Mouse (Mus musculus) G1E-ER4 (cell line): Measurements from ENCODE around the gene Ipp. TPM values are rescaled to one million over a fixed set of nuclear protein-coding genes. Genes with fewer than 3 reads are reported as not detected.

ENCODE experiments used
- GATA1 ChIP-seq: IDR thresholded peaks from one replicate; pipeline ENCODE4 v1.8.0; 2012; ENCODE audit warnings: low read length, inconsistent platforms
- polyA plus RNA-seq: library from polyadenylated mRNA; stranded (reverse); fragments of >175 nt; gene quantifications from 2 replicates; pipeline ENCODE4 v1.2.3, GENCODE M21; 2012

Ipp gene
- polyA plus RNA-seq, 1 experiment = 2.1 TPM

DNA sequence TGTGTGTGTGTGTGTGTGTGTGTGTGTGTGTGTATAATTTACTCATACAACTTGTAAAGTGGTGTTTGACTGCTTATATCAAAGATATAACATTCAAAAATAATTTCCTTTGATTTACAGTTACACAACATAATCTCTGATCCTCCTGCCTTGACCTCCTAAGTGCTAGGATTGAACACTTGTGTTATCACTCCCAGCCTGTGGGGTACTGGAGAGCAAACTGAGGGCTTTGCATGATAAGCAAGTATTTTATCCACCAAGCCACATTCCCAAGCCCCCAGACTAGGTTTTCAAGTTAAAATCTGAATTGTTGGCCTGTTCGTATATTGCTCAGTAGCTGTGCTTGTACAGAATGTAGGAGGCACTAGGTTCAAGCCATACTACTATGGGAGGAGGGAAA lies 43.1 kb downstream of the Ipp start:
- TF ChIP-seq GATA1 = no peak

DNA sequence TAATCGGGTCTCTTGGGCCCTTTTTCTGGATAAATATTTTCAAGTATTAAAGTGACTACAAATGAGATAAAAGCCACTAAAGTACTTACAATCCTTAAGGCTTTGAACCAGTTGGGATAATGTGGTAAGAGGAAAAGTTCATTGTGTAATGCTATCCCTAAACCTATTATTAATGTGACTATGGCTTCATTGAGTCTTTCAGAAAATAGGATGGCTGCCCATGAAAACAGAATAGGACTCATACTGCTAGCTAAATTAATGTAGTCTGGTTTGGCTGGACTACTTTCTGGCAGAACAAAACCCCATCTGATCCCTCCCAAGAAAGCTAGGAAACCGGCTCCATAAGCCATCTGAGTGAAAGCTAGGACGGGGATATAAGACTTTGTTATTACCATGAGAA lies 45.7 kb downstream of the Ipp start:
- no peak for TF ChIP-seq GATA1

DNA sequence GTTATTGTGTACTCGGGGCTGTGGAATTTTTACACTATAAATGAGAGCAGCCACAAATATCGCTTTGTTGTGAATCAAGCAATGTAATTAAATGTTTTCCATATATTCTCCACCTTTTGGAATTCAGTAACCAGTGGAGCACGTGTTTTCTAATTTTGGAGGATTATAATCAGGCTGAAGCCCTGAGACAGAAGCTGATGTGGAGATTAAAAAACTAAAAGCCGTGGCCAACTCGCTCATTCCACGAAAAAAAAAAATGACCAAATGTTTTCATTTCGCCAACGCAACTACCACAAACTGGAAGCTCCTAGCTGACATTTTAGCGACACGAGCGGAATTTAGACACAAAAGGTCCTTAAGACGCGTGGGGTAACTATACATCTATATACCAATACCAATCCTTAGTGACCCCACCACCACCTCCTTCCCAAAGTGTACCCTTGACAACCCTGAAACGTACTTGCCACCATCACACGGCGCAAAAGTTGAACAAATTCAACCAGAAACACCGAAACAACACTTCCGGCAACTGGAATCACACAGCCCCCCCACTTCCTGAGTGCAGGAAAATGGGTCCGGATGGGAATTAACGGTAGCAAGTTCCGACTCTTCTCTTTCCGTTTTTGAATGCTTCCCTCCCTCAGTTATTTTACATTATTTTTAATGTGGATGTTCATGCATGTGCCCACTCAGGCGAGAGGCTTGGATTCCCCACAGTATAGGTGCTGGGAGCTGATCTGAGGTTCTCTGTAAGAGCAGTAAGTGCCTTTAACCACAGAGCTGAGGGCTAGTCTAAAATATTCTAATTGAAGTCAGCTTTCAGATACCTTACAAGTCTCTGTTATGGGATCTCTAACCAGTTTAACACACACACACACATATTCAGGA lies 48.3 kb downstream of the Ipp start, which contains the start of gene Tmem69:
Gene Tmem69 (minus strand): TSS at position 524 of the 888 bp plus-strand sequence.
- TF ChIP-seq GATA1 = no peak

DNA sequence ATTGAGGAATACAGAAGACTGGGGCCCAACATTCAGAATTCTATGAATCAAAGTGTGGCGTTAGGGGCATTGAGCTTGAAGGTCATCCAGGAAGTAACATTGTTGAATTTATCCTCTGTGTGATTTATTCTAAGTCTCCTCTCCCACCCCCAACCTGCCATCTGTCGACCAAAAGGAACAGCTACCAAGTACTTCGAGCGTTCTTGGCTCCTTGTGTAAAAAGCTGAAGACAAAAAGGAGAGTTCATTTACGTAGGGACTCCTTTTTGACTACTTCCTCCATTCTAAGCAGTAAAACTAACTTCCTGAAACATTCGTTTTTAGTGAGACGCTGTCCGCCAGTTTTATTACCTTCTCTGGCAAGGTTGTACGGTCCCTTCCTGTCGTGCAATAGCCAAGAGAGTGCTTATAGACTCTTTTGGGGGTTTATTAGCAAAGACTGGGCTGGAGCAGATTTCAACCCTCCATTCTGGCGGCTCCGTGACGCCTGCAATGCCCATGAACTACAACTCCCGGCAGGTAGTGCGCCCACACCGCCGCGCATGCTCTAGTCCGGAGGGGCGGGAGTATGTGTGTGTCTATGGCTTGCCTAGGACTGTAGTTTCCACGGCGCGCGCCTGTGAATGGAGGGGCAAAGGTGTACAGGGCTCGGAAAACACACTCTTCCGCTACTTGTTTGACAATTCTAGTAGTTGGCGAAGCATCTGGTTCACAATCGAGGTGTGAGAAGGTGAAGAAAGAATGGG lies 49.4 kb downstream of the Ipp start:
- TF ChIP-seq GATA1 = no peak

DNA sequence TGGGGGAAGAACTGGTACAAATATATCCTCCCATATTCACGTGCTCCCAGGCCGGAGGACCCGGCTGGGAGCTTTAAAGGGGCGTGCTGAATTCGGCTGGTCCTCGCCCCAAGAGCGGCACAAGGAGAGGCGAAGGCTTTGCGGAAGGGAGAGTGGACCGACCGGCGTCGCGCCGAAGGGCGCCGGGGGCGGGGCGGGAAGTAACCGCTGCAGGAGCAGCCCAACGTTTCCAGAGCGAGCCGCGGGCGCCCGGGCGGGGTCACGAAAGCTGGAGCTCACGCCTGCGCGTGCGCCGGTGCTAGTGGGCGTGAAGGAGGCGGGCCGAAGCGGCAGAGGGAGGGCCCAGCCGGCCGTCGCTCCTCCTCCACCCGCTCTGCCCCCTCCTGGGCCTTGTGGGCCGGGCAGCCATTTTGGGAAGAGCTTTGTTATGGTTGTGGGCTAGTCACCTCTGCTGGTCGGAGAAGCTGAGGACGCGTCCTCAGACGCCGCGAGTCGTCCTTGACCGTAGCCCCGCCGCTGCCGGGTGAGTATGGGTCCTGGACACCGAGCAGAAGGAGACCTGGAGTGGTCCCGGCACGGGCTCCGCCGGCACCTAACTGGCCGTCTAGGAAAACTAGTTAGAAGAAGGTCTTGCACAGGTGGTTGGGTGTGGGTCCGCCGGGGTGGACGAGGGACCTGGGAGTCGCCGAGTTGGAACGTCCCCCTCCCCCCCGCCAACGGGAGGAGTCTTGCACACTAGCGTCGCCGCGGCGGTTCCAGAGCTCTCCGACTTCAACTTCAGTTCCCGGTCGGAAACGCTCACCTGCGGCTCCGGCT lies 50.2 kb downstream of the Ipp start, which contains the start of gene Gpbp1l1:
Gene Gpbp1l1 (plus strand): TSS at position 353 of the 816 bp plus-strand sequence.
- no peak for TF ChIP-seq GATA1

DNA sequence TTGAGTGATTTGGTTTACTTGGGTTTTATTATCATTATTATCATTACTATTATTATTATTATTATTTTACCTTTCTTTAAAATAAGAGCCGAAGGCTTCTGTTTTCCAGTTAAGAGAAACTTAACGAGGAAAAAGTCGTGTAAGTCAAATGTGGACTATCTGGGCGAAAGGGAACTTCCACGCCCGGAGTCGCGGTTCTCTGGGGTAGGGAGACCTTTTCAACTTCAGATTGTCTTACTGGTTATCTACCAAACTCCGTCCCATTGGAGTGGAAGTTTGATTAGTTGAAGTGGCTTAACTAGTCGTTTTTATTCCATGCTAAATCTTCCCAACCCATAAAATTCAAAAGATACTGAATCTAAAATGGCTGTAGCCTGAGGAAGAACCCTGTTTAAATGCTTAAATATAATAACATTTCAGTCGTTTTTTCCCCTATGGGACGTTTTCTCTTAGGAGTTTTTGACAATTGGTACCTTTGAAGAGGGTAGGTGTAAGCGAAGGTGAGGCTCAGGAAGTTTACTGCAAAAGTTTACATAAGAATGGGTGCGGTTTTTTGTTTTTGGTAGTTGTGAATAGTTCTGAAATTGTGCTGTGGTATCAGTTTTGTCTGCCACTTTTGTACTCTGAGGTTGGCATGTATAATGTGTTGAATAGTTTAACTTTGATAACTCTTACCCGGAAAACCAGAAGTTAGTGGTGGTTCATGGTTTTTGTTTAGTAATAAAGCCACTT lies 51.0 kb downstream of the Ipp start:
- no peak for TF ChIP-seq GATA1

Other genes with a start within 250 kb of the Ipp start
- gene Mast2, start 43.4 kb upstream of the Ipp start, polyA plus RNA-seq = 45.7 and 72.6 TPM in 2 replicates
- 3.3 and 4.2 TPM in 2 replicates for gene Tmem69, start 48.4 kb downstream of the Ipp start, polyA plus RNA-seq
- gene Gpbp1l1, start 50.1 kb downstream of the Ipp start, polyA plus RNA-seq = 9.6 and 13.4 TPM in 2 replicates
- gene Ccdc17, start 89.1 kb downstream of the Ipp start, polyA plus RNA-seq = 0.43 and 0.97 TPM in 2 replicates
- gene Nasp, start 120.4 kb downstream of the Ipp start, polyA plus RNA-seq = 5.1 and 27.5 TPM in 2 replicates
- 151 and 175 TPM in 2 replicates for gene Akr1a1, start 144.1 kb downstream of the Ipp start, polyA plus RNA-seq
- gene Prdx1, start 178.0 kb downstream of the Ipp start, polyA plus RNA-seq = 7.0 and 8.1 TPM in 2 replicates
- gene Mmachc, start 200.9 kb downstream of the Ipp start, polyA plus RNA-seq = 1.1 and 1.5 TPM in 2 replicates
- 2.8 and 2.9 TPM in 2 replicates for gene Ccdc163, start 201.0 kb downstream of the Ipp start, polyA plus RNA-seq
- gene Tesk2, start 213.4 kb downstream of the Ipp start, polyA plus RNA-seq = 1.2 and 1.3 TPM in 2 replicates